Mouse (Mus musculus) erythroblast, embryonic 14.5 days (primary cell): ENCODE results near the gene Pld5.

Source experiments
- GATA1 ChIP-seq: IDR thresholded peaks from 2 replicates; pipeline ENCODE4 v1.6.1; 2012; ENCODE audit warnings: low read length, inconsistent platforms, mixed read lengths
- TAL1 ChIP-seq: IDR thresholded peaks from 3 replicates; pipeline ENCODE4 v1.6.1; 2012; ENCODE audit warnings: low read length, inconsistent platforms, mixed read lengths

GRCm38 (mm10) chr1:176123781-176124180 lies 151.3 kb downstream of the Pld5 start:
- no peak for TF ChIP-seq GATA1
- TF ChIP-seq TAL1 = no peak
